Mouse (Mus musculus) limb, embryonic 12.5 days (tissue): ENCODE data around the gene Rpl34. TPM values are rescaled to one million over a fixed set of nuclear protein-coding genes. Genes with fewer than 3 reads are reported as not detected.

Source experiments
- ATAC-seq: fragments of 200-750 bp; cut with Nextera tagmentation; 2 replicates; pipeline ENCODE4 v1.8.0; 2017; ENCODE audit warnings: low read depth, moderate TSS enrichment; ENCODE audit not compliant: insufficient number of reproducible peaks, insufficient read depth, low FRiP score, low TSS enrichment
- H3K27ac ChIP-seq: fragments of 300-500 bp; sonication (generic); 2 replicates; pipeline ENCODE4 v1.5.1; 2016; ENCODE audit warnings: mild to moderate bottlenecking, moderate library complexity
- H3K27me3 ChIP-seq: fragments of 300-500 bp; sonication (generic); 2 replicates; pipeline ENCODE4 v1.6.1; 2016; ENCODE audit warnings: mild to moderate bottlenecking, moderate library complexity
- H3K36me3 ChIP-seq: fragments of 300-500 bp; sonication (generic); 2 replicates; pipeline ENCODE4 v1.6.1; 2016; ENCODE audit warnings: mild to moderate bottlenecking, moderate library complexity
- H3K4me1 ChIP-seq: fragments of 300-500 bp; sonication (generic); replicated peaks from 2 replicates; pipeline ENCODE4 v1.6.1; 2016
- H3K4me2 ChIP-seq: fragments of 300-500 bp; sonication (generic); 2 replicates; pipeline ENCODE4 v1.6.1; 2016; ENCODE audit warnings: mild to moderate bottlenecking, moderate library complexity
- H3K4me3 ChIP-seq: fragments of 300-500 bp; sonication (generic); replicated peaks from 2 replicates; pipeline ENCODE4 v1.5.1; 2016; ENCODE audit warnings: mild to moderate bottlenecking
- H3K9ac ChIP-seq: fragments of 300-500 bp; sonication (generic); replicated peaks from 2 replicates; pipeline ENCODE4 v1.6.1; 2016; ENCODE audit warnings: mild to moderate bottlenecking, moderate library complexity
- H3K9me3 ChIP-seq: fragments of 300-500 bp; sonication (generic); 2 replicates; pipeline ENCODE4 v1.6.1; 2016; ENCODE audit warnings: mild to moderate bottlenecking, moderate library complexity
- WGBS: fragments of 180-500 bp; shearing (Covaris S2); methylation state at CpG from one replicate; pipeline ENCODE4 v1.1.7; 2016; 5-methylcytosine and 5-hydroxymethylcytosine counted together
- polyA plus RNA-seq: library from polyadenylated mRNA; unstranded; fragments of >200 nt; fragmentation: Nextera tagmentation; extraction: Ambion mirVana; gene quantifications from 2 replicates; pipeline ENCODE4 v1.2.1, GENCODE M21; 2016

Rpl34 gene
- polyA plus RNA-seq, 1 experiment from 2014 or later = 845 TPM

DNA sequence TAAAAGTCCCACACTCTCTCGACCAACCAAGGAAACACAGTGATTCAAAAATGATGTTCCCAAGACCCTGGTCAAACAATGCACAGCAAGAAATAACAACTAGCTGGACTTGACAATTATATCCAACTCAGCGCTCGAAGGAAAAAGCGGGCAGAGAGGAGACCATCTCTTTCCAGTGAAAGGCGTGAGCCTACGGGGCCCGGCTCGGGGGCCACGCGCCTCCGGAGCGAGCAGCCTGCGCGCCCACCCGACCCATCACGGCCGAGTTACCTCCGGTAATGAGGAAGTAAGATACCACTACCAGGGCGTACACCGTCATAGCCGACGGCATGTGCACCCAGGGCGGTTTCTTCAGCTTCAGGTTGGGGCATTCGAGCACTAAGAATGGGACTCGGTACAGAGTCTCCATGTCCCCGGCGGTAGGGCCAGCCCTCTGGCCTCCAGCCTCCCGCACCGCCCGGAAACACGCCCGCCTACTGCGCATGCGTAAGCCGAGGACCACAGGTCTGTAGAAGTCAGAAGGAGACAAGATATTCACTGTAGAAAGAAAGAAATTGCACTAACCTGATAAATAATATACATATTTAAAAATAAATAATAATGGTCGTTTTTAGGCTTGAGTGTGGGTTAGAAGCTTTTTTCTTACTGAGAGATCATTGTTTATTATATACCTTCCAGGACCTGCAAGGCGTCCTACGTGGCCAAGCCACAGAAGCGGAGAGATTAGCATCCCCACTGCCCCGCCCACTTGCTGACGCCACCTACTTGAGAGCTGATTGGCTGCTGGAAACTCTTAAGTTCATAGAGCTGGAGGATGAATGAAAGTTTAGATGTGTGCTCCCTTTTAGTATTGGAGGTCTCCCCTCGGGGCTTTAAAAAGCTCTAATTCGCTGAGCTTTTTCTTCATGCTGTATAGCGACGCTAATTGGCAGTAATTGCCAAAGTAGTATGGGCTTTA, 21.0 kb downstream of the Rpl34 start, which contains the start of gene Ostc:
Gene Ostc, minus strand, starts transcription at position 478 of the 958 bp plus-strand sequence.
- peak within 1 kb of the TSS; percentile 77 for H3K9ac ChIP-seq
- H3K27me3 ChIP-seq = no peaks in the 10 kb centered on the region
- peak within 1 kb of the TSS; percentile 72 for H3K4me2 ChIP-seq
- peak within 1 kb of the TSS; percentile 76 for H3K4me3 ChIP-seq
- H3K36me3 ChIP-seq = peaks cover 11% of the 10 kb centered on the region
- H3K27ac ChIP-seq = peak within 1 kb of the TSS; percentile 88
- peaks cover 13% of the 10 kb centered on the region for H3K4me1 ChIP-seq
- ATAC-seq = peak; percentile 94
- no peaks in the 10 kb centered on the region for H3K9me3 ChIP-seq
- WGBS = under 1% methylated on average over 45 of the region's 45 CpGs

DNA sequence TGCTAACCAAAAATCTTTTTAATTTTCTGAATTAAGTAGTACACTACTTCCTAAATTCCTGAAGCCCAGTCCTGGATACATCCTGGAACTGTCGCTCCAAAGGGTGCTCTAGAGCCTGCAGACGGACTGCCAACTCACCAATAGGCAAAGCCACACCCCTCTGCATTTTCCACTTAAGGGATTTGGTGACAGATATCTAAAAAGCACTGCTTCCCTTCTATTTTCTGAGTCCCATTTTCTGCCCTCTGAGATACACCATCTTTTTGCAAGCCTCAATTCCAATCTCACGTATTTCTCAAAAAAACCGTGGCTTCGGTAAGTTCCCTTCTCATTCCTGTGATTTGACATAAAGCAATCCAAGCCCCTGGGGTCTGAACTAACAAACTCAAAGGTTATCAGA, 21.7 kb downstream of the Rpl34 start:
- H3K27me3 ChIP-seq = no peaks in the 10 kb centered on the region
- no peaks in the 10 kb centered on the region for H3K9me3 ChIP-seq
- H3K9ac ChIP-seq = peak overlapping the region; percentile 77
- H3K27ac ChIP-seq = peak overlapping the region; percentile 88; the same call in 1 of the 2 replicates
- H3K36me3 ChIP-seq = peaks cover 18% of the 10 kb centered on the region
- peak overlapping the region; percentile 72 for H3K4me2 ChIP-seq
- under 1% methylated on average over 5 of the region's 5 CpGs for WGBS
- H3K4me3 ChIP-seq = peak overlapping the region; percentile 76
- peaks cover 13% of the 10 kb centered on the region for H3K4me1 ChIP-seq
- ATAC-seq = no peak

DNA sequence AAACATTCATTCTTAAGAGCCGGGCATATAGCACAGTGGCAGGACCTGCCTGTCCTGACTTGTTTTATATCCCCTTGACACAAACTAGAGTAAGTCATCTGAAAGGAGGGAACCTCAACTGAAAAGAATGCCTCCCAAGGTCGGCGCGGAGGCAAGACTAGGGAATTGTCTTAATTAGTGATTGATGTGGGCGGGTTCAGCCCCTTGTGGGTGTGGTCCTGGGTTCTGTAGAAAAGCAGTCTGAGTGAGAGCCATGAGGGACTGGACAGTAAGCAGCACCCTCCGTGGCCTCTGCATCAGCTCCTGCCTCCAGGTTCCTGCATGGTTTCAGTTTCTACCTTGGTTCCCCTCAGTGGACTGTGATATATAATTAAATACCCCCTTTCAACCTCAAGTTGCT, 27.9 kb downstream of the Rpl34 start:
- ATAC-seq = no peak
- WGBS = 75% methylated on average over 6 of the region's 6 CpGs
- H3K36me3 ChIP-seq = peaks cover 78% of the 10 kb centered on the region

DNA sequence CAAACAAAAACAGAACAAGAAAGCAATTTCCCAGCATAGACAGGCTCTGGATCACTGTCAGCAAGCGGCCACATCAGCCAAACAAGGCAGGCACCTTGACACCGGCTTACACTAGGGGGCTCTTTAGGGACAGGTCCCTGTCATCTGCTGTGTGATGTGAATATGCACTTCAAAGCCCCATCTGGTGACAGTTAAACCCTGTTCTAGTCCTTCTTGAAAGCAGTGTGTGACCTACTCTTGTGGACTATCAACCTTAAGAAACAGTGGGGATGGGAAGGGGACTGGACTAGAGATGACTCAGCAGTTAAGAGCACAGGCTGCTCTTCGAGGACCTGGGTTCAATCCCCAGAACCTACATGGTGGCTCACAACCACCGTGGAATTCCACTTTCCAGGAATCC, 32.6 kb downstream of the Rpl34 start:
- peaks cover 79% of the 10 kb centered on the region for H3K36me3 ChIP-seq
- ATAC-seq = no peak

More for the DNA sequence above, 27.9 kb downstream of the Rpl34 start:
- Histone ChIP-seq H3K27me3 (no peaks in the 10 kb centered on the region), H3K9me3 (no peaks in the 10 kb centered on the region), H3K4me2 (no peak overlapping the region), H3K9ac (no peak overlapping the region), H3K4me1 (no peaks in the 10 kb centered on the region; the same call in 1 of the 2 replicates), H3K27ac (no peak overlapping the region), H3K4me3 (no peak overlapping the region)

DNA sequence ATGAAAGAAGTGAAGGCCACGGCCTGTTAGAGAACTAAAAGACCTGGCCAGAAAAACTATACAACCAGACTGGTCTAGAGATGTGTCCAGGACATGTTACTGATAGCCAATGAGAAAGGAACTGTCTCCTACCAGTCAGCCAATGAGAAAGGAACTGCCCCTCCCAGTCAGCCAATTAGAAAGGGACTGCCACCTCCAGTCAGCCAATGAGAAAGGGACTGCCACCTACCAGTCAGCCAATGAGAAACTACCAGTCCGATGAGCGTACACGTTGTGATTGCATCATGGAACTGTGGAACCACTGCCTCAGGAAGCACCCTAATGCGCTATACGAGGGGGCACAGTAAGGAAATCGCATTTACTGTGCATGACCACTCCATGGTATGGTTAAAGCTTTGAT, 35.5 kb downstream of the Rpl34 start:
- WGBS = 93% methylated on average over 7 of the region's 7 CpGs
- ATAC-seq = no peak
- H3K27ac ChIP-seq = no peak overlapping the region
- no peak overlapping the region for H3K4me2 ChIP-seq
- H3K36me3 ChIP-seq = peaks cover 51% of the 10 kb centered on the region
- no peak overlapping the region for H3K9ac ChIP-seq
- peaks cover 10% of the 10 kb centered on the region for H3K4me1 ChIP-seq
- H3K4me3 ChIP-seq = no peak overlapping the region
- no peaks in the 10 kb centered on the region for H3K27me3 ChIP-seq
- no peaks in the 10 kb centered on the region for H3K9me3 ChIP-seq

More for the DNA sequence above, 32.6 kb downstream of the Rpl34 start:
- Histone ChIP-seq H3K4me1 (no peaks in the 10 kb centered on the region), H3K4me3 (no peak overlapping the region), H3K9me3 (no peaks in the 10 kb centered on the region), H3K9ac (no peak overlapping the region), H3K27ac (no peak overlapping the region), H3K4me2 (no peak overlapping the region), H3K27me3 (no peaks in the 10 kb centered on the region)
- WGBS = 85% methylated on average over 4 of the region's 4 CpGs

DNA sequence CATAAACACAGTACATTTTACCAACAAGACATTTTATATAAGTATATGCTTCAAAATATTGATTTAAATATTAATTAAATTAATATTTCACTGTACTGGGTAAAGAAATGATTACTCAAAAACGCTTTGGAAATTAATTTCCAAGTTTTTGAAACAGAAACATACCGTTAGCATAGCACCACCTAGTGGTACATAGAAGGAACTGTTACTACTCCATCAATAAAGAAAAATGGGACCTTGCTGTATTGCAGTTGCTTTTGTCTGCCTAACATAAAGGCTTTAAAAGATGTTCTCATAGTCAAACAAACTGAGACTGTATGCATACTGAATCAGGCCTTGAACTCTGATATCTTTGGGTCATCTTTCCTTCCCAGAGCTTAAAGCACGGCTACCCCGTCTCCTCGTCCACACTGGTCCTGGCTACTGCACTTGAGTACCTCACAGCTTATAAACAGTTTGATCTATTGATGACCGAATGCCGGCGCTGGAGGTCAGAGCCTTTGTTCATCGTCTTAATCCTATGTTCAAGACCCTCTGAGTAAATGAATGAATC, 36.1 kb downstream of the Rpl34 start:
- Histone ChIP-seq H3K36me3 (peaks cover 46% of the 10 kb centered on the region), H3K9me3 (no peaks in the 10 kb centered on the region), H3K4me1 (peaks cover 14% of the 10 kb centered on the region), H3K4me2 (no peak overlapping the region), H3K4me3 (no peak overlapping the region), H3K27me3 (no peaks in the 10 kb centered on the region), H3K9ac (no peak overlapping the region), H3K27ac (no peak overlapping the region)
- no peak for ATAC-seq
- 68% methylated on average over 9 of the region's 9 CpGs for WGBS

DNA sequence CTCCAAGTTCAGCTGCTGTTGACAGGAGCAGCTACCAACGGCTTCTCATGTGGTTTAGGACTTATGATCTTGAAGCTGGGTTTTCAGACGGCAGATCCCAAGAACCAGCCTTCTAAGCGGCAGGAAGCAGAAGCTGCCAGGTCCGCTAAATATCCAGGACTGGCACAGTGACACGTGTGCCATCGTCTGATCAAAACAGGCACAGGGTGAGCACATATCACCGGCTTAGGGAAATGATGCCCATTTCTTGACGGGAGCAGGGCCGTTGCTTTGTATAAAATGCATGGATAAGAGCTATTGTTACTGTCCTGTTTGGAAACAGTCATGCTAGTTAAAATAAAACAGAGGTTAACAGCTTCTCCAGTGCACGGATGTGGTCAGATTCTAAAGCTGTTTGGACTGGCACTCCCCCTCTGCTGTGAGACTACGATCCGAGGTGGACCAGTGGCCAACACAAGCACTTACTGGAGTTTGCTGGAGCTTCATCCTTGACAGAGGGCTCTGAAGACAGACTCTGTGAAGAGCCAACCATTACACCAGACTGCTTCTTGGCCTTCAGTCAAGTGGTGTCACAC, 38.5 kb downstream of the Rpl34 start:
- Histone ChIP-seq H3K27me3 (no peaks in the 10 kb centered on the region), H3K9me3 (no peaks in the 10 kb centered on the region), H3K4me2 (peak overlapping the region; percentile 57), H3K4me1 (peaks cover 18% of the 10 kb centered on the region), H3K27ac (peak overlapping the region; percentile 71; the same call in 1 of the 2 replicates), H3K36me3 (peaks cover 23% of the 10 kb centered on the region), H3K9ac (peak overlapping the region; percentile 46), H3K4me3 (peak overlapping the region; percentile 29)
- 44% methylated on average over 12 of the region's 12 CpGs for WGBS
- ATAC-seq = no peak

DNA sequence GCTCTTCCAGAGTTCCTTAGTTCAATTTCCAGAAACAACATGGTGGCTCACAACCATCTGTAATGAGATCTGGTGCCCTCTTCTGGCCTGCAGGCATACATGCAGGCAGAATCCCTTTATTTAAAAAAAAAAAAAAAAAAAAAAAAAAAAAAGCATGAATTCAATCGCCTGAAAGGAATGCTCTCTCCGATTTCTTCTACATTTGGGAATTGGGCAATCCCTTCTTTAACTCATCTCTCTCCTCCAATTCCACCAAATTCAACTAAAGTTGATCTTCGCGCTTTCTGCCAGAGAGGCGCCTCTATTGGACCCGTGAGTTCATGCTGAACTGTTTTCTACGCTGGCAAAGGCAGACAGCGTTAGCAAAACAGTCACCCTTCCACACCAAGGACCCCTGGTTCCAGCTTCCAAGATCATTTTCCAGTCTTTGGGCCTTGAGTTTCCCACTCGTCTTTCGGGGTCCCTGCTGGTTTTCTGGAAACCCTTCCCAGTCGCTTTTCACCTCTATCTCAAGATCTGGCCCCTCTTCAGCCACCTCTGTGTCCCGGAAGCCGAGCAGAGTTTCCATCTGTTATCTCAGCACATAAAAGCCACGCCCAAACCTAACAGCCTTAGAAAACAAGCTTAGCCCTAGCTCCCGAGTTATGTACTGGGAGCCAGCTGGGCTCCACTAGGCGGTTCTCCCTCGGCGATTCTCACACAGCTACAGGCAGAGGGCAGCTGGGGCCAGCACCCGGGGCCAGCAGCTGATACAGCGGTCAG, 39.2 kb downstream of the Rpl34 start:
- Histone ChIP-seq H3K4me2 (peak overlapping the region; percentile 57), H3K36me3 (peaks cover 16% of the 10 kb centered on the region), H3K9ac (peak overlapping the region; percentile 46), H3K9me3 (no peaks in the 10 kb centered on the region), H3K4me1 (peaks cover 18% of the 10 kb centered on the region), H3K27ac (peak overlapping the region; percentile 71; the same call in 1 of the 2 replicates), H3K4me3 (peak overlapping the region; percentile 29), H3K27me3 (no peaks in the 10 kb centered on the region)
- 11% methylated on average over 20 of the region's 20 CpGs for WGBS
- no peak for ATAC-seq

DNA sequence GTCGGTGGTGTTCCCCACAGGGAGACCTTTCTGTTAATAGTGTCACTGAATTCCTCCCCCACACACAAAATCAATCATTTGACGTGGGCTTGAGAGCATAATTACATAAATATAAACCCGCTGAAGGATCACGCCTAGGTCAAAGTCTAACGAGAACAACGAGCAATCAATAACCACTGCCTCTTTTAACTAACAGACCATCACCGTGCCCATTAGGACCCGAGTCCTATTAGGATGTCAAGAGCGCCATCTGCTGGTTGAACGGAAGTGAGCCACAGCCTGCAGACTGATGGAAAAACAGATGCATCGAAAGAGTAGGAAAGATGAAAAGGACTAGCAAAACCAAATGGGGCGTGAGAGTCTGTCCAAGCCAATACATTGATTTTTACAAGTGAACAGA, 40.6 kb downstream of the Rpl34 start:
- peak; percentile 61; the same call in 1 of the 2 replicates for ATAC-seq
- Histone ChIP-seq H3K4me1 (peaks cover 18% of the 10 kb centered on the region), H3K9me3 (no peaks in the 10 kb centered on the region), H3K9ac (no peak overlapping the region), H3K36me3 (peaks cover 4% of the 10 kb centered on the region), H3K27me3 (no peaks in the 10 kb centered on the region), H3K4me2 (peak overlapping the region; percentile 31), H3K27ac (no peak overlapping the region), H3K4me3 (no peak overlapping the region)
- WGBS = 9% methylated on average over 12 of the region's 12 CpGs

DNA sequence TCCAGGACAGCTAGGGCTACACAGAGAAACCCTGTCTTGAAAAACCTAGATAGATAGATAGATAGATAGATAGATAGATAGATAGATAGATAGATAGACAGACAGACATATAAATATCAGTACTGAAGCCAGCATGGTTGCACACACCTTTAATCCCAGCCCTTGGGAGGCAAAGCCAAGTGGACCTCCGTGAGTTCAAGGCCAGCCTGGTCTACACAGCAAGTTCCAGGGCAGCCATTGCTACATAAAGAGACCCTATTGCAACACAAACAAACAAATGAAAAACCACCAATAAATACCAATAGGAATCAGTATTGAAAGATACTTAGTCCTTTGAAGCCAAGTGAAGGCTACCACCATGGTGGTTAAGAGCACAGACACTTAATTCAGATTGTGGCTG, 43.1 kb downstream of the Rpl34 start:
- Histone ChIP-seq H3K27ac (no peak overlapping the region), H3K9ac (no peak overlapping the region), H3K27me3 (no peaks in the 10 kb centered on the region; the same call in 1 of the 2 replicates), H3K4me1 (peaks cover 18% of the 10 kb centered on the region), H3K36me3 (no peaks in the 10 kb centered on the region), H3K9me3 (no peaks in the 10 kb centered on the region), H3K4me3 (no peak overlapping the region), H3K4me2 (no peak overlapping the region)
- ATAC-seq = no peak
- 95% methylated on average over 1 of the region's 1 CpGs for WGBS
